Mouse (Mus musculus): ENCODE results near the gene Gm49359.
"Not testable (repeated sequence)": the region's sequence is repeated elsewhere in the genome, so short reads cannot be mapped to it uniquely, and the experiment has no call there.

The Gm49359 gene

DNA sequence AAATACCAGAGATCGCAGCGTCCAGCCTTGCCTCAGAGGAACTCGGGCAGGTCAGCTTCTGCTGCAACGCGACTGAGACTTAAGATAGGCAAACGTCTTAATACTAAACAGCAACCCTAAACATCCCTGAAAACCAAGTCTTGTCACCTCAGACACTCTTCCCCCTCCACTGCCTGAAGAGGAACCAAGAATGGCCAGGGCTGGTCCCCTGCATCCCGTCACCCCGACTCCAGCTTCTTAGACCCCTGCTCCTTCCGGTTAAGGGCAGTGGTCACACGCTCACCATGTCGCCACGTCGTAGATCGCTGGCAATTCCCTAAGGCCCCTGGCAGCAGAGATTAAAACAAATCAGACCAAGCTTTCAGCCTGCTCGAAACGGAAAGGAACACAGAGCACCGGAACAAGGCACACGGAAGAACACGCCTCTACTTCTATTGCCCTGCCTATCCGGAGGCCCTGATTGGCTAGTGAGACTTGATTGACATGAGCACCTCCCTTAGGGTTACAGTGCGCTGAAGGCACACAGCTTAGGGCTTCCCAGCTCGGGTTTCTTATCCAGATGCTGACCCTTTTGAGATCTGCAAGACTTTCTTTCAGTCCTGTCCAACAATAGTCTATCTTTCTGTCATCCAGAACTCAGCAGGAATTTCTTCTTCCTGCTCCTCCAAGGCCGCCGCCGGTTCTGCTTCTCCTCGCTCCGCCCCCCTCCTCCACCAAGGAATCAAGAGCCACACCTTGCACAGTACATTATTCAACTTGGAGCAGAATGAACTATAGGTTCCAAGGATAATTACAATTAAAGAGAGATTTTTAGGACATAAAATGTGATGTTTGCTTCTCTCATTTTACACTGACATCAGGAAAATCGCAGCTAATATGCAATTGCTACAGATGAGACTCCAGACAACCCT, at the start of gene Gm49359:
Gm49359 (minus strand) TSS at position 409 of the 911 bp plus-strand sequence.
- peak; percentile 76 to 84 for DNase-seq (ENCODE audit: low spot score in 2 of 2)

GRCm38 (mm10) chr13:62510641-62511420, 44.2 kb upstream of the Gm49359 start:
- not testable (repeated sequence) for DNase-seq (ENCODE audit: low spot score in 2 of 2)

GRCm38 (mm10) chr13:62472661-62473060, 6.0 kb upstream of the Gm49359 start:
- DNase-seq (ENCODE audit: low spot score in 2 of 2) = not testable (repeated sequence)

DNA sequence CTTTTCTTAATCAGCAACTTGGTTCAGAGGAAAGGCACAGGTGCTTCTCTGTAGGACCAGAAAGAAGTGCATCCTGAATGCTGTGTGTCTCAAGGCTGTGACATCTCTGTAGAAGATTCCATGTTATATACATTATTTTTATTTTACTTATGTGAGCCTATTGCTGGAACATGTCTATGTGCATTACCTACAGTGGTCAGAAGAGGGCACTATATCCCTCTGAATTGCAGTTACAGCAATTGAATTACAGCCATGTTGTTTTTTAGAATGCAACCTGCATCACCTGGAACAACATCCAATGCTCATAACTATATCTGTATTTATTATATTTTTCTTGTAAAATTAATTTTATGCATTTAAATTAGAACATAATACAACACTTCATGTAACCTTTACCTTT, 3.3 kb upstream of the Gm49359 start:
- DNase-seq (ENCODE audit: low spot score in 2 of 2) = not testable (repeated sequence)
